Mouse (Mus musculus) spleen, adult 2 months (tissue): Measurements from ENCODE around the gene Slc38a2.

ENCODE experiments used
- CTCF ChIP-seq: fragments of 200-500 bp; IDR thresholded peaks from 2 replicates; pipeline ENCODE4 v1.5.1; 2011; ENCODE audit warnings: mild to moderate bottlenecking, inconsistent platforms; ENCODE audit not compliant: insufficient read depth, insufficient read length, insufficient replicate concordance; ENCODE audit errors: extremely low read depth
- POLR2A ChIP-seq: fragments of 200-500 bp; IDR thresholded peaks from 2 replicates; pipeline ENCODE4 v1.6.1; 2011; ENCODE audit warnings: low read depth, low read length, inconsistent platforms

- TF ChIP-seq CTCF (no peak), POLR2A (no peak)
Measured at GRCm38 (mm10) chr15:96710352-96711114, 11.0 kb upstream of the Slc38a2 start.
